Mouse (Mus musculus): ENCODE measurements at regions not wholly inside any gene's neighbourhood (a gene's known extent, or its start where the extent isn't known, plus 50 kb on each side); places are given as distances from the start of the nearest gene placed in this dataset.

GRCm38 (mm10) chr13:39774111-39774510 lies 587.1 kb downstream of the Ofcc1 start:
- peak; percentile 61 for DNase-seq (ENCODE audit: low read depth)
- TF ChIP-seq POLR2A (IDR thresholded peaks at IDR 0.05; ENCODE audit: borderline replicate concordance, extremely low read depth, insufficient read depth, insufficient read length, poor library complexity, severe bottlenecking) (no peak), CTCF (IDR thresholded peaks at IDR 0.05; ENCODE audit: borderline replicate concordance, extremely low read depth, insufficient read depth, insufficient read length) (no peak)

- peak; percentile 6 for DNase-seq (ENCODE audit: low read depth)
- TF ChIP-seq CTCF (IDR thresholded peaks at IDR 0.05; ENCODE audit: borderline replicate concordance, extremely low read depth, insufficient read depth, insufficient read length) (no peak), POLR2A (IDR thresholded peaks at IDR 0.05; ENCODE audit: borderline replicate concordance, extremely low read depth, insufficient read depth, insufficient read length, poor library complexity, severe bottlenecking) (no peak)
Observed at GRCm38 (mm10) chr13:39769228-39769627, 592.0 kb downstream of the Ofcc1 start.

- DNase-seq (ENCODE audit: low read depth) = no peak
- TF ChIP-seq CTCF (IDR thresholded peaks at IDR 0.05; ENCODE audit: borderline replicate concordance, extremely low read depth, insufficient read depth, insufficient read length) = no peak
- no peak for TF ChIP-seq POLR2A (IDR thresholded peaks at IDR 0.05; ENCODE audit: borderline replicate concordance, extremely low read depth, insufficient read depth, insufficient read length, poor library complexity, severe bottlenecking)
Observed at GRCm38 (mm10) chr13:39766897-39767296, 594.4 kb downstream of the Ofcc1 start.
